Mouse (Mus musculus) stomach, postnatal 0 days (tissue): ENCODE measurements around the gene Hoxa10.

Experiments used
- CTCF ChIP-seq: IDR thresholded peaks from 2 replicates; pipeline ENCODE4 v1.5.1; 2016; ENCODE audit warnings: antibody characterized with exemption, low read depth, mild to moderate bottlenecking, moderate library complexity
- EP300 ChIP-seq: optimal IDR thresholded peaks from 2 replicates; pipeline ENCODE3; 2016; ENCODE audit warnings: antibody characterized with exemption

DNA sequence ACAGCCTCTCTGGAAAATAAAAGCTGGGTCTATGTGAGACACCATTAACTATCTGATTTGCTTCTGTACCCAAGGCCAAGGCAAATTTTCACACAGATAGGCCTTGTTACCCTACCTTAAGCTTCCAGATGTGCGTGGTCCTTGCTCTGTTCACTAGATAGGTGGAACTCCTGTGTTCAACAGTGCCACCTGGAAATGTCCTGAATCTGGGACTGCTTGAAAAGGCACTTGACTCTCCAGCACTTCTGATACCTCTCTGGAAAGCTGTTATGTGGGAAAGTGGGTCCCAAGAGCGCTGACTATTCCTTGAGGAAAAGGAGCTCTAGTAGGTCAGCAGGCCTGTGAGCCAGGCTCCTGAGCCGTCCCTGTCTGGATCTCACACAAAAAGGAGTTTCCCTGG is 3.8 kb downstream of the Hoxa10 start:
- no peak for TF ChIP-seq CTCF
- TF ChIP-seq EP300 = no peak
